ENCODE assay signal across 28 mouse cellular contexts in genomic region chrX:52945509-52945908, GRCm38 (mm10).
"Had no signal": no experiment of that assay in that cellular context is flagged by ENCODE, and none has a peak within 500 bp of the region (broad histone marks: within the 10 kb centered on the region; RNA-seq: fewer than 3 reads in every experiment).

No protein-coding gene starts in this region.

- DNase-seq: cerebellum, adult 2 months; cerebellum, adult 8-10 months; cerebellum, adult 9-10 months; cerebellum, adult 9-11 months; cerebellum, postnatal 10 days; cerebellum, postnatal 14 days; cerebellum, postnatal 25 days; cerebellum, postnatal 36 days; embryo, embryonic 11 days; forebrain, postnatal 0 days; gastrocnemius, adult 2 months; gastrocnemius, postnatal 10 days; gastrocnemius, postnatal 14 days; gastrocnemius, postnatal 25 days; gastrocnemius, postnatal 36 days; heart, adult 11 months; heart, adult 18-20 months had no signal

- H3K4me2 ChIP-seq: embryonic facial prominence, embryonic 12.5 days; embryonic facial prominence, embryonic 13.5 days; embryonic facial prominence, embryonic 15.5 days; forebrain, embryonic 12.5 days; forebrain, embryonic 13.5 days; forebrain, embryonic 15.5 days had no signal

- H3K27me3 ChIP-seq: embryonic facial prominence, embryonic 12.5 days; embryonic facial prominence, embryonic 13.5 days; embryonic facial prominence, embryonic 15.5 days; forebrain, embryonic 12.5 days; forebrain, embryonic 13.5 days; forebrain, embryonic 15.5 days had no signal

- ATAC-seq: forebrain, embryonic 13.5 days; forebrain, embryonic 14.5 days; forebrain, embryonic 15.5 days; forebrain, embryonic 16.5 days; forebrain, postnatal 0 days had no signal

- H3K9ac ChIP-seq: embryonic facial prominence, embryonic 12.5 days; embryonic facial prominence, embryonic 13.5 days; embryonic facial prominence, embryonic 15.5 days; forebrain, embryonic 12.5 days; forebrain, embryonic 13.5 days; forebrain, embryonic 15.5 days; forebrain, postnatal 0 days had no signal

- H3K4me1 ChIP-seq: embryonic facial prominence, embryonic 10.5 days; embryonic facial prominence, embryonic 12.5 days; embryonic facial prominence, embryonic 13.5 days; embryonic facial prominence, embryonic 15.5 days; forebrain, embryonic 10.5 days; forebrain, embryonic 12.5 days; forebrain, embryonic 13.5 days; forebrain, embryonic 15.5 days had no signal

- H3K9me3 ChIP-seq: embryonic facial prominence, embryonic 10.5 days; embryonic facial prominence, embryonic 12.5 days; embryonic facial prominence, embryonic 13.5 days; embryonic facial prominence, embryonic 15.5 days; forebrain, embryonic 10.5 days; forebrain, embryonic 12.5 days; forebrain, embryonic 13.5 days; forebrain, embryonic 15.5 days had no signal

- H3K4me3 ChIP-seq: embryonic facial prominence, embryonic 10.5 days; embryonic facial prominence, embryonic 12.5 days; embryonic facial prominence, embryonic 13.5 days; embryonic facial prominence, embryonic 15.5 days; erythroblast, embryonic 14.5 days; forebrain, embryonic 10.5 days; forebrain, embryonic 12.5 days; forebrain, embryonic 13.5 days; forebrain, embryonic 15.5 days; gastrocnemius, adult 2 months had no signal

- H3K27ac ChIP-seq: embryonic facial prominence, embryonic 10.5 days; embryonic facial prominence, embryonic 12.5 days; embryonic facial prominence, embryonic 13.5 days; embryonic facial prominence, embryonic 15.5 days; forebrain, embryonic 10.5 days; forebrain, embryonic 12.5 days; forebrain, embryonic 13.5 days; forebrain, embryonic 15.5 days; gastrocnemius, adult 2 months had no signal
